Mouse (Mus musculus) cerebellum, postnatal 4 days (tissue): ENCODE data around the gene Itgb8.

ENCODE experiments used
- DNase-seq, 2 experiments: peaks; one replicate each; pipeline ENCODE4 v3.0.0; 2022; ENCODE audit warnings: low spot score in 2 of 2, mixed read lengths in 1 of 2

Itgb8 gene

GRCm38 (mm10) chr12:119146031-119146430 is 92.6 kb downstream of the Itgb8 start:
- no peak for DNase-seq

DNA sequence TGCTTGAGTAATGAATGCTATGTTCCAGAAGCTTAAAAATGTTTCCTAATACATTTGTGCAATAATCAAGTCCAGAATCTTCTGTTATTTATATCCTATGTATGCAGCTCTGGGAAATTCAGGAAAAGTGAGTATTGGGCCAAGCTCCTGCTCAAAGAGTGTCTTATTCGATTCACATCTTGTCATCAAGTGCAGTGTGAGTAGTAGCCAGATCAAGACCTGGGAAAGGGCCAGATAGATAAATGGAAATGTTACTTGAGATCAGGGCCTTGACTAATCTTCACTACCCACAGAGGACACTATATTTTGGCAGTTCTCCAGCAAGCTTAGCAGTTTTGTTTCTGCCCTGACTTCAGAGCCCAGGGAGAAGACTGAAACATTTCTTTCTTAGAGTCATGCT is 100.7 kb downstream of the Itgb8 start:
- DNase-seq: no peak

- DNase-seq: no peak
Observed at GRCm38 (mm10) chr12:119113522-119114135, 125.0 kb downstream of the Itgb8 start.

DNA sequence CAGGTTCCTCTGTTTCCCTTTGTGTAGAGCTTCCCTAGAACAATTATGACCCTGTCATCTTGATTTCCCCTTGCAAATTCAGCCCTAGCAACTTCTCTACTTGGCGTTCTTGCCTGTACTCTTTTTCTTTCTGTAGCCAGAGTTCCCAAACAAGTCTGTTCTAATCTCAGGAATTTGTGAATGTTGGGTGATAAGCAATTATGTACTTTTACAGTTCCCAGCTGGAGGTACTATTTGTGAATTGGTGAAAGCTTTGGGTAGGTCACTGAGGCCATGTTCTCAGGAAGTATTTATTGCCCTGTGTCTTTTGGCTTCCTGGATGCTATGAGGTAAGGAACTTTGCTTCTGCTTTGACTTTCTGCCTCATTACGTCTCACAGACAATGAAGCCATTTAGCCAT is 128.5 kb downstream of the Itgb8 start:
- no peak for DNase-seq
